Mouse (Mus musculus): ENCODE data around the gene Hck.

Hck gene

DNA sequence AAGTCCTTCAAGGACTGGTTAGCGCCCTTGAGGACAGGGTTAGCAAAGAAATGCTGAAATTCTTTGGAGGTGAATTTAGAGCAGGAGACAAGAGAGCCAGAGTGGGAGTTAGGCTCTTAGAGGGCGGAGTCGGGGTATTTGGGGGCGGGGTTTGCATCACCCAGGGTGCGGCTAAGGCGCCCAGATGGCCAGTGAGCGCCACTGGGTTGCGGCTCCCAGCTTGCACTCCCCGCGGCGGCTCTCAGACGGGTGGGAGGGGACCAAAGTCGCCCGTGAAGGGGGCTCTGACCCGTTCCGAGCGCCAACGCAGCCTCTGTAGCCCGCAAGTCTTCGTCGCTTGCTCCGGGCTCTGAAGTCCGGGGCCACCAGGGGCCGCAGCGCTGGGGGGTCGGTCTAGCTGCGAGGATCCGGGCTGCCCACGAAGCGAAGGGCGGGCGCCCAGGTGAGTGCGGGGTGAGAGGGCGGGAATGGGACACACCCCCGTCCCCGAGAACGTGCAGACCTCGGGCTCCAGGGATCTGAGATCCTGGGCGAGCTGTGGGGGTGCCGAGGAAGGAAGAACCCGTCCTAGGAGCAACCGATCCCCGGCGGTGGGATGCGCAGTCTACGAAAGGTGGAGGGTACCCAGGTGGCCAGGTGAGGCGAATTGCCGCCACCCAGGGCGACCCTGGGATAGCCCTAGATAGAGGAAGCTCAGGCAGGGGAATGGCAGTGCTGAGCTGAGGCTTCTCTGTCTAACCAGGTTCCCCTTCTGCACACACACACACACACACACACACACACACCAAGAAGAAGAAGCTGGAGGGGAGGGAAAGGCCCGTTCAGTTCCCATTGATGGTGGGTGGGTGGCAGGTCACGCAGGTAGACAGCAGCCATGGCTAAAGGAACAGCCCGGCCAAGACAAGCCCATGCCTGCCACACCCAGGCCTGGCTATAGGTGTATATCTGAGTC, at the start of gene Hck:
Gene Hck, plus strand, starts transcription at position 156 of the 952 bp plus-strand sequence.
- peak in 1 of 2 experiments; percentile 34 for DNase-seq (ENCODE audit: low spot score in 2 of 2)

DNA sequence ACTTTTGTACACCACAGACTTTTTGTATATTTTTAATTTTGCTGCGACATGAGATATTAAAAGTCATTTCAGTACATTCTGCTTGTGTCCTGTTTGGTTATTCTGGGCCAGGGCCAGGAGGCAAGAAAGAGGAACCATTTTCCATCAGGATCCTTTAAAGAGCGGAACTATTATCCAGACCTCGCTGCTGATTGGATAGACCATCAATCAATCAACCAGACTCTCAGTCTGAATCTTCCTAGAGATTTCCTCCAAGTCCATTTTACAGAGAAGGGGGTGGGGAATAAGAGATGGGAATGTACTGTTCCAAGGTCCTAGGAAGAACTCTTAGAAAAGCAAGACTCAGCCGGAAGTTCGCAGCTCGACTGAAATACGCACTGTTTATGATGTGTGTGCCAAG, 48.1 kb upstream of the Hck start:
- no peak for DNase-seq (ENCODE audit: low spot score in 2 of 2)

DNA sequence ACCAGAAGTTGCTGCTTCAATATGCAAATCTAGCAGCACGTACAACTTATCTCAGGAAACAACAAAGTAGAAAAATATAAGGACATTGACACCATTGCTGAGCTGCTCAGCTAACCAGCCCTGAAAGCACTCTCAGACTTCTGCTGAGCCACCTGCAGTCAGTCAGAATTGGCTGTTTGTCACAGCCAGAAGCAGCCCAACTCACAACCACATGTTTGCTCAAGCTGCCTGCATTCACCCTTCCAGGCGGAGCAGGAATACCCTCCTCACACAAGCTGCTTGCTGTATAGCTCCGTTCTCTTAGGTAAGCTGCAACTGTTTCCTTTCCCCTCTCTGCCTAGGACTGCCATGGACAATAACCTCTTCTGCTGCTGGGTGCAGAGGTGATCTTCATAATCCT, 44.9 kb upstream of the Hck start:
- DNase-seq (ENCODE audit: low spot score in 2 of 2): no peak

DNA sequence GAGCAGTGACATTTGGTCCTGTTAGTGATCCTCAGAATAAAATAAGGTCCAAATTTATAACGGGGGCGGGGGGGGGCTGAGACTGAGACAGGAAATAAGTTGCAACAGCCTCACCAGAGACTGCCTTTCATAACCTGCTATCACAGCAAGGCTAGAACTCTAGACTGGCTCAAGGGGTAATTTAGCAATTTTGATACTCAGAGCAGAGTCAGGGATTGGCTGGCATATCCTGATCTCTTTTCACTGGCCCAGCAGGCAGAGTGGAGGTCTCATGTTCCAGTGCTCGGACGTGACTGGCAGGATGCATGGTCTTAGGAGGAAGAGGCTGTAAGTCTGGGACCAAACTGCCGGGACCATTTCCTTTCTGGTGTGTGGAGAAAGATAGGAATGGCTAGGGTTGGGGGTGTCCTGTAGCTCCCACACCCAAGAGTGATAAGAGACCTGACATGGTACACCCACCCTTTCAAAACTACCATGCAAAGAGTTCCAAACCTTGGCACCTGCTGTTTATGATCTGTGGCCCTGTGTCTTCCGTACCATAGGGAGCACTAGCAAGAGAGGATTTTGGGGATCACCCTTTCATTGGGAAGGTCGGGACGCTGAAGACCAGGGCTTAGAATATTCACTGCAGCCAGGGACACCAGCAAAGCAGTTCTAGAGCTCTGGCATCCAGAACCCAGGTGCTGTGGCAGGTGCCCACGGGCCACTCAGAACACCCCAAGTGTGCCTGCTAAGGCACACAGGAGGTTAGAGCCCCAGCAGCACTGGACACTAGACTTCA, 43.9 kb upstream of the Hck start:
- no peak for DNase-seq (ENCODE audit: low spot score in 2 of 2)

DNA sequence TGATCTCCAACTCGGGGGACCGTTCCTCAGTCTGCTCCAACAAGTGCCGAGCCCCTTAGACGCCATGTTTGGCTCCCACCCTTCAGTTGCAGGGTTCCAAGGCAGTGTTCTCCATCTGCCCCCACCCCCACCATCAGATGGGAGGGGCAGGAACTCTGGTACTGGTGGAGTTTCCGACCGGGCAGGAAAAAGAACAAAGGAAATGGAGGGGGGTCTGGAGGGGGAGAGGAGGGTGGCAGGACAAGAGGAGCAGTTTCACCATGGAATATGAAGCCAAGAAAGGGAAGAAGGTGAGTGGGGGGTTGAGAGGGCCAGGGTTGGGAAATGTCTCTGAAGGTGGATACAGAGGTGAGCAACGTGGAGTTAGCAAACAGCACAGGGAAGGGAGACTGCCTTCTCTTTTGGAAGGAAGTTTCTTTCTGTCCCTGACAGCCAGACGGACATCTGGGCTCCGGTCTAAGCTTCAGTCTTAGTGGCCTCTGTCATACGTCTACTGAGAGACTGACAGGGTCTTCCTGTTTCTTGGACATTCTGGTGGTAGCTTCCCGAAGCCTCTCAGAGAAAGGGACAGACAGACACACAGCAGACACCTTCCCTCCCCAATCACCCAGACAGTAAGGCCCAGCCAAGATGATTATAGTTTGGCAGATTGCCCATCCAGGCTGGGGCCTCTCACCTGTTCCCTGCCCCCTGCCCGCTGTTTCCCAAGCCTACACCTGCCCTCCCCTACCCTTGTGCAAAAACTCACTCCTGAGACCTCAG, 42.3 kb upstream of the Hck start, which contains the start of gene Ccm2l:
Gene Ccm2l, plus strand, starts transcription at position 209 of the 762 bp plus-strand sequence.
- DNase-seq (ENCODE audit: low spot score in 2 of 2): no peak

DNA sequence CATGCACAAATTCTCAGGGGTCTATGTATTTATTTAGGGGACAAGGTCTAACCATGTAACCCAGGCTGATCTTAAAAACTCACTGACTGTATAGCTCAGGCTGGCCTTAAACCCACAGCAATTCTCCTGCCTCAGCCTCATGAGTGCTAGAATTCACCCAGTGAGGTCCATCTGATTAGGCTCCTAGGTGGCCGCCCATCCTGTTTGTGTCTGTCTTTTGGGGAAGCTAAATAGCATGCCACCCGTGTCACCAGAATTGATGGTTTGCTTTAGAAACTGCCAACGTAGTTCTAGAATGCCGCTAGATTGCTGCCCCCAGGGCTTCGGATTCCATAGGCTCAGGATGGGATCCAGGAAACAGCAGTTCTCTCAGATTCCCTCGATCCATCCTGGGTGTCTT, 41.3 kb upstream of the Hck start:
- no peak for DNase-seq (ENCODE audit: low spot score in 2 of 2)

DNA sequence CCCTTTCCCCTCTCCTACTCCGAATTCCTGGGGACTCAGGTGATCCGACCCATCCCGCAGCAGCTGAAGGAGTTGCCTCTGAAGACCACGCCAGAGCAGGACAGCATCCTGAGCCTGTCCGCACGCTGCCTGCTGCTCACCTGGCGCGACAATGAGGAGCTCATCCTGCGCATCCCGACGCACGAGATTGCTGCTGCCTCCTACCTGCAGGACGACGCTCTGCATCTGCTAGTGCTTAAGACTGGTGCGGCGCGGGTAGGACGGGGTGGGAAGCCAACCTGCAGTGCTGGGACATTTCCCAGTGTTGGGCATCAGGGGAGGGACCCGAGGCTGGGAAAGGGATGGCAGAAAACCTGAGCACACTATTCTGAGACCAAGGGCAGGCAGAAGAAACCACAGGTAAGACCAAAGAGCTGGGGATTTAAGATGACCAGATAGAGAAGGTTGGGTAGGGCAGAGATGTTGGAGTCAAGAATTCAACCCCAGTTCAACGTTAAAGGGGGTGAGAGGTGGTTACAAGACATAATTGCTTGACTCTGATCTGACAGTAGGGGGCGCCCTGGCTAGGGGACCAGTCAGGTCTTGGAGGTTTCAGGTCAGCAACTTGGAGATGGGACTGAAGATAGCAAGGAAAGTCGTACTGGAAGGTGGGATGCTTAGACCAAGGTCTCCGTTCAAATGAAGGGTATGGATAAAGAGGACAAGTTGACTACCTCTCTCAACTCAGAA, 37.3 kb upstream of the Hck start:
- no peak for DNase-seq (ENCODE audit: low spot score in 2 of 2)

DNA sequence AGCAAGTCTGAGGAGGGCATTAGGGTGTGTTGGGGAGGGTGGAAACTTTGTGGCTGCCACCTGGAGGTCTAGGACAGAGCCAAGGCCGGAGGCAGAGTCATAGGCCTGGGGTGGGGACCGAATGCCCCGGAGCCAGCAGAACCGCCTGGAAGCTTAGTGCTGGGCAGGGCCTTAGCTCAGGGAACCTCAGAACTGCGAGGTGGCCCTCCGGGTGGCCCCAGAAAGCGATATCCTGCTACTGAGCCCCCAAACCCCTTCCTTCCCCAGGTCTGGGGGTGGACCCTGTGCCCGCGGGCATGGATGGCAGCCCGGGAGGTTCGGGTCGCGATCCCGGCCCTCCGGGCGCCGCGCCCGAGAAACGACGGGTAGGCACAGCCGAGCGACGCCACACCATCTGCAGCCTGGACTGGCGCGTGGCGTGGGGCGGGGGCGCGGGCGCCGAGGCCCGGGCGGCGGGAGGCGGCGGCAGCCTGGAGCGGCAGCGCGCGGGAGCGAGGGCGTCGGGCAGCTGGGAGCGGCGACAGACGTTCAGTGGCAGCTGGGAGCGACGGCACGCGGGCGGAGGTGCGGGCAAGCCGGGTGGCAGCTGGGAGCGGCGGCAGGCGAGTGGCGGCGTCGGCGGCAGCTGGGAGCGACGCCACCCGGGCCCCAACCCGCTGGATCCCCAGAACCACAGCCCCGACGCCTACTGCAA, 36.6 kb upstream of the Hck start:
- DNase-seq (ENCODE audit: low spot score in 2 of 2): no peak

DNA sequence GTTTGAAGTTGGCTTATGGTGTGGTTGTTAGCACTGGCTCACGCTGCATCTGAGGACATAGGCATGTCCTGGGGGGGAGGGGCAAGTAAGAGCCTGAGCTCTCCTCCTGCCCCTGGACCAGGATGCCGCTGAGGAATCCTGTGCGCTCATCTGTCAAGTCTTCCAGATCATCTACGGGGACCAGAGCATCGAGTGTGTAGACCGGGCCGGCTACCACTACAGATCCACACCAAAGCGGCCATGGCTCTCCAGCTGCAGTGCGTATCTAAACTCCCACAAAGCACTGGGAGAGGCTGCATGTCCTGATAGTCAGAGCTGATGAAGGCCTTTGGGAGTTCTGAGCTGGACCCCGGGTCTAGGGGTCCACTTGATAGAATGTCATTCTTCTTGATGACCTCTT, 33.6 kb upstream of the Hck start:
- no peak for DNase-seq (ENCODE audit: low spot score in 2 of 2)

DNA sequence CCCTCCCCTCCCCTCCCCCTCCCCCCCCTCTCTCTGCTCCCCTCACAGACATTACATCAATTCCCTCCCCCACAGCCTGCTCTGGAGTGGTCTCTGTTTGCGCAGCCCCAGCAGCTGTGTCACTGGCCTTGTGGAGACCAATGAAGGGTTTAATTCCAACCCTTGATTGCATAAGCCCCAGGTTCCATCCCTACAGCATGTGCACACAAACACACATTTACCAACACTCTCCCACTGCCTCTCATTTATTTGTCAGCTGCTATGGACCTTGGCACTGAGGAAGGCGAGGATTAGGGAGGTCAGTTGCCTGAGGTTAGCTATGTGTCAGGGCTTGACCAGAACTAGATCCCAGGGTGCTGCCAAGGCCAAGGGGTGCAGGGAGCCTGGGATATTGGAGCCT, 32.3 kb upstream of the Hck start:
- DNase-seq (ENCODE audit: low spot score in 2 of 2): no peak

DNA sequence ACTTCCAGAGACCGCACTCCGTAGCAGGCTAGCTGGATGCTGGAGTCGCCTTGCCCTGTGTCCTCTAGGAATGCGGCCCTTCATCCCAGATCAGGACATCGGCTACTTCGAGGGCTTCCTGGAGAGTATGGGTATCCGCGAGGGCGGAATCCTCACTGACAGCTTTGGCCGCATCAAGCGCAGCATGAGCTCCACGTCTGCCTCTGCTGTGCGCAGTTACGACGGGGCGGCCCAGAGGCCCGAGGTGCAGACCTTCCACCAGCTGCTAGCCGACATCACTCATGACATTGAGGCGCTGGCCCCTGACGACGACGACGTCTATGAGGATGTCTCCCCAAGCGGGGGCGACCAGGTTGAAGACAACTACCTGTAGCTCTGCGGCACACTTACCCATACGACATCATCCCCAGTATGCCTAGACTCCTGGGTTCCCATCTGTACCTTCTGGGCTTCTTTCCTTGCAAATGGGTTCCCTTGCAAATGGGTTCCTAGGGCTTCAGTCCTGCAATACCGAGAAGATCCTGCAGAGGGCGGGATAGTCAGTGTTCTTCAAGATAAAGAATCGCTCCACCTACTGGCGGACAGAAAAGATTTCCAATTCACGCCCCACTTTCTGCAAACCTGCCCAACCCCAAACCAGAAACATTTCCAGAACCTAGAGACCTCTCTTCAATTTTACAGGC, 27.3 kb upstream of the Hck start:
- DNase-seq (ENCODE audit: low spot score in 2 of 2): peak; percentile 55 to 74

DNA sequence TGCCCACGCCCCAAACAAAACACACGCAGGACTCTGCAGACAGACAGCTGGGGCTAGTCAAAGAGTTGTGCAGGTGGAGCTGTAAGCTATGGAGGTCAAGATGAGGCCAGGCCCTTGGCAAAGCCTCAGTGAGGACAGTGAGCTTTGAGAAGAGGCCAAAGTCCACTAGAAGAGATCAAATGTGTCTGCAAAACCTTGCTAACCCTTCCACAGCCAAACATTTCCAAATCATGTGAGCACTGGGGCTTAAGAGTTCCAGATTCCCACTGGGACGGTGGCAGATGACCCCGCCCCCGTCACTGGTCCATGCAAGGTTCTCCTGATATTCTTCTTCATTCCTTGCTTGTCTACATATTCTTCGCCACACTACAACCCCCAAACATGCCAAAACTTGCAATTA, 26.4 kb upstream of the Hck start:
- DNase-seq (ENCODE audit: low spot score in 2 of 2): no peak

DNA sequence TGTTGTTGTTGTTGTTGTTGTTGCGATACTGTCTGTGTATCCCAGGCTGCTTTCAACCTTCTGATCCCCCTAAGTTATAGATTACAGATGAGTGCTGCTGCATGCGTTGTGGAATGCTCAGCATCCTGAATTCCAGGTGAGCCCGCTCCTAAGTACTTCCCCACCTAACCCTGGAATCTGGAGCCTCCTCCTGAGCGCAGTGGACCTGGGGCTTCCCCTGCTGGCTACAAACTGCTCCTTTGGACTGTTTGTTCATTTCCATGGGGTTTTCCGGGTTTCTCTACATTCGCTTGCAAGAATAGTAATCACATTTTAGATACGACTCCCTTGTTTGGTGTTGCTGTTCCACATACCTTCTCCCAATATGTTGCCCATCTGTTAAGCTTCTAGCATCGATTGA, 25.0 kb upstream of the Hck start:
- DNase-seq (ENCODE audit: low spot score in 2 of 2): no peak

DNA sequence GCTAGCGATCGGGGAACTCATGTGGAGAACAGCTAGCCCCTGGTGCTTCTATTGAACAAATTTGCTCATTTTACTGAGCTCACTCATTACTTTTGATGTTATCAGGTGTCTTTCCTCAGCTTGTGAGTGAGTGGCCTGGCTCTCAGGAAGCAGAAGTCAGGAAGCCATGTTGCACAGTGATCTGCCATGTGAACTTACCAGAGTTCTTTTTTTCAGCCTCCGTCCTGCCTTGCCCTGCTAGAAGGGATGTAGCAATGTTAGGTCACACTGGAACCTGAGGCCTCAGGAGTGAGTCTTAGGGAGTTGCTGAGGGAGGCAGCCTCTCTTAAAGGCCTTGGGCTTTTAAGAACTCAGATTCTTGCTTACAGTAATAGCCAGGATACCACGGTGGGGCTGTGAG, 24.4 kb upstream of the Hck start:
- DNase-seq (ENCODE audit: low spot score in 2 of 2): no peak

DNA sequence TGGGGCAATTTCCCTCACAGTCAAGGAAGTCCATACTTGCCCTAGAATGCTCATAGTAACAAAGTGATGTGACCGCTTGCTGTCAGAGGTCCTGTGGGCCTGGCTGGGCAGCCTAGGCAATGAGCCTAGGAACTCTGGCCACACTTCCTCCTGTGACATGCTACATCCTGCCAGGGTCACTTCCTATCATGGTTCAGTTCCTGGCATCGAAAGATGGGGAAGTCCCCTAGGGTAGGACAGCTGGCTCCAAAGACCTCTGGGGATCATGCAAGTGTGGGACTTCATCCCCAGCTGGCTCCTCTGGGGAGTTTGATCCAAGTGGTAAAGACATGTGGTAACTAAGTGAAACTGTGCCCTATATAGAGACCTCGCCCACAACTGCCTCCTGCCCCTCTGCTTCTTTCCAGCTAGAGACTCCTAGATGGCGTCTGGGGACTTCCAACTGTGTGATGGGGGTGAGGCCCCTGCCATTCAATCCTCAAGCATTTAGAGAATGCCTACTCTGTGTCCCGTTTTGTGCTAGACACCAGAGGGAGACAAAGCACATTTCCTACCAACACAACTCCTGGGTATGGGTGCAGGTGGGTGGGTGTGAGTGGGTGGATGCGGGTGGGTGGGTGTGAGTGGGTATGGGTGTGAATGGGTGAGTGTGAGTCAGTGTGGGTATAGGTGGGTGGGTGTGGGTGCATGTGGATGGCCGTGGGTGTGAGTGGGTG, 23.8 kb upstream of the Hck start:
- peak in 1 of 2 experiments; percentile 25 for DNase-seq (ENCODE audit: low spot score in 2 of 2)

DNA sequence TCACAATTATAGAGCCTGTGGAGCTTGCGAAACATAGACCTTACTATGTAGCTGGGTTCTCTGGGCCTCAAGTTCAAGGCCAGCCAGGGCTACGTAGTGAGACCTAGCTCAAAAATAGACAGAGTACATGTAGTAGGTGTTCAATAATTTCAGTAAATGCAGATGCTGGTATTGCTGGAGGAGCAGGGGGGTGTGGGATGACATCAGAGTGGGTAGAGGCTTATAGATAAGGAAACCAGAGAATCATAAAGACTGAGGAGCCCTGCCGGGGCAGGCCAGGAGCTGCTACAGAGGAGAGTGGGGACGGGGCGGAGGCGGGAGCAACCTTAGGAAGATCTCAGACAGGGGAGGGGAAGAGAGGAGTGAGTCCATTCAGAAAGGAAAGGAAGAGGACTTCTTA, 22.7 kb upstream of the Hck start:
- no peak for DNase-seq (ENCODE audit: low spot score in 2 of 2)

DNA sequence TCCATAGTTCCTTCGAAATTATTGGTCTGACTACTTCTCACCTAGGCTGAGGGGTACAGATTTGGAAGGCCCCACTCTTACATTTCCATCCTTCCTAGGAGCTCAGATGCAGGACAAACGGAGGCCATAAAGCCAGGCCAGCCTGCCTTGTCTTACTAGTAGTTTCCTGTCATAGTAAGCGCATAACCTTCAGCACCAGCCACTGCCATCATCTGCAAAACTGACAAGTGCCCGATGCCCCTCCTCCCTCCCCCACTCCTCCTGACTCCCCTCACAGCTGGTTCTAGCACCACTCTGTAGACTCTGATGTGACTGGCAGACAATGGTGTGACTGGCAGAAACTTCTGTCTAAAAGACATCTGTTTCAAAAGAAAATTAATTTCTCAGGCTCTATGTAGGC, 22.1 kb upstream of the Hck start:
- DNase-seq (ENCODE audit: low spot score in 2 of 2): no peak

DNA sequence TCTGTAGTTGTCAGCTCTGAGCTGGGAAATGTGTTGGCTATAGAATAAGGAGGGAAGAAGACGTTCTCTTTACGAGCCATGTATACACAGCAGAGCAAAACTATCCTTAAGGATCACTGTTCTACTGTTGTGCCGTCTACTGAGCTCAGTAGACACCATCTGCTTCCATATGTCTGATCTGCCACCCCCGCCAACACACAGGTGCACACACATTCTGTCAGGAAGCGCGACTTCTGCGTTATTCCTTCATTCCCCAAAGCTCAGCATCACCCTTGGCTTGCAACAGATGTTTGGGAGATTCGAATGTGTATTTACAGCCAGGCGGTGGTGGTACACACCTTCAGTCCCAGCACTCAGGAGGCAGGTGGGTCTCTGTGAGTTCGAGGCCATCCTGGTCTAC, 21.2 kb upstream of the Hck start:
- no peak for DNase-seq (ENCODE audit: low spot score in 2 of 2)

DNA sequence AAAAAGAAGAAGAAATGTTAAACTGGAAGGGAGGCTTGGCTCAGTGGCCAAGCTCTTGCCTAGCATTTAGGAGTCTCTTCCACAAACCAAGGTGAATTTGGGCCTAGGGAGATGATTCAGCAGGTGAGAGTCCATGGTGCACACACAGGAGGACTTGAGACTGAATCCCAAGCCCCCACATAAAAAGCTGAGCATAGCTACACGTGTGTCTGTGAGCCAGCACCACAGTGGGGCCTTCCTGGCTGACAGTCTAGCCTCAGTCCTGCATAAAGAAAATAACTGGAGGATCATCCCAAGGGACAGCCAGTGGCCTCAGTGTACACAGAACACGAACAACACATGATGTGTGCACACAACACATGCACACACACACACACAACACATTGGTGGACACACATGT, 19.0 kb upstream of the Hck start:
- DNase-seq (ENCODE audit: low spot score in 2 of 2): no peak

Measured in natural killer cell, adult 2 months (primary cell).